Mouse (Mus musculus) forebrain, embryonic 12.5 days (tissue): Measurements from ENCODE around the gene Fiz1. TPM values are rescaled to one million over a fixed set of nuclear protein-coding genes. Genes with fewer than 3 reads are reported as not detected.

Experiments
- ATAC-seq: fragments of 200-750 bp; cut with Nextera tagmentation; 2 replicates; pipeline ENCODE4 v1.8.0; 2017; ENCODE audit warnings: moderate TSS enrichment; ENCODE audit not compliant: low FRiP score
- H3K27ac ChIP-seq: fragments of 300-500 bp; sonication (generic); 2 replicates; pipeline ENCODE4 v1.5.1; 2016; ENCODE audit warnings: mild to moderate bottlenecking
- H3K27me3 ChIP-seq: fragments of 300-500 bp; sonication (generic); 2 replicates; pipeline ENCODE4 v1.6.1; 2016; ENCODE audit warnings: mild to moderate bottlenecking
- H3K36me3 ChIP-seq: fragments of 300-500 bp; sonication (generic); replicated peaks from 2 replicates; pipeline ENCODE4 v1.6.1; 2016; ENCODE audit warnings: mild to moderate bottlenecking
- H3K4me1 ChIP-seq: fragments of 300-500 bp; sonication (generic); 2 replicates; pipeline ENCODE4 v1.6.1; 2016
- H3K4me2 ChIP-seq: fragments of 300-500 bp; sonication (generic); 2 replicates; pipeline ENCODE4 v1.6.1; 2016; ENCODE audit warnings: mild to moderate bottlenecking, moderate library complexity
- H3K4me3 ChIP-seq: fragments of 300-500 bp; sonication (generic); replicated peaks from 2 replicates; pipeline ENCODE4 v1.5.1; 2016; ENCODE audit warnings: mild to moderate bottlenecking
- H3K9ac ChIP-seq: fragments of 300-500 bp; sonication (generic); 2 replicates; pipeline ENCODE4 v1.6.1; 2016; ENCODE audit warnings: mild to moderate bottlenecking
- H3K9me3 ChIP-seq: fragments of 300-500 bp; sonication (generic); 2 replicates; pipeline ENCODE4 v1.6.1; 2016
- WGBS: fragments of 180-500 bp; shearing (Covaris S2); methylation state at CpG from one replicate; pipeline ENCODE4 v1.1.7; 2016; 5-methylcytosine and 5-hydroxymethylcytosine counted together
- polyA plus RNA-seq: library from polyadenylated mRNA; unstranded; fragments of >200 nt; fragmentation: Nextera tagmentation; extraction: Ambion mirVana; gene quantifications from 2 replicates; pipeline ENCODE4 v1.2.1, GENCODE M21; 2016

Fiz1 gene
- polyA plus RNA-seq = 64.9 and 67.3 TPM in 2 replicates

DNA sequence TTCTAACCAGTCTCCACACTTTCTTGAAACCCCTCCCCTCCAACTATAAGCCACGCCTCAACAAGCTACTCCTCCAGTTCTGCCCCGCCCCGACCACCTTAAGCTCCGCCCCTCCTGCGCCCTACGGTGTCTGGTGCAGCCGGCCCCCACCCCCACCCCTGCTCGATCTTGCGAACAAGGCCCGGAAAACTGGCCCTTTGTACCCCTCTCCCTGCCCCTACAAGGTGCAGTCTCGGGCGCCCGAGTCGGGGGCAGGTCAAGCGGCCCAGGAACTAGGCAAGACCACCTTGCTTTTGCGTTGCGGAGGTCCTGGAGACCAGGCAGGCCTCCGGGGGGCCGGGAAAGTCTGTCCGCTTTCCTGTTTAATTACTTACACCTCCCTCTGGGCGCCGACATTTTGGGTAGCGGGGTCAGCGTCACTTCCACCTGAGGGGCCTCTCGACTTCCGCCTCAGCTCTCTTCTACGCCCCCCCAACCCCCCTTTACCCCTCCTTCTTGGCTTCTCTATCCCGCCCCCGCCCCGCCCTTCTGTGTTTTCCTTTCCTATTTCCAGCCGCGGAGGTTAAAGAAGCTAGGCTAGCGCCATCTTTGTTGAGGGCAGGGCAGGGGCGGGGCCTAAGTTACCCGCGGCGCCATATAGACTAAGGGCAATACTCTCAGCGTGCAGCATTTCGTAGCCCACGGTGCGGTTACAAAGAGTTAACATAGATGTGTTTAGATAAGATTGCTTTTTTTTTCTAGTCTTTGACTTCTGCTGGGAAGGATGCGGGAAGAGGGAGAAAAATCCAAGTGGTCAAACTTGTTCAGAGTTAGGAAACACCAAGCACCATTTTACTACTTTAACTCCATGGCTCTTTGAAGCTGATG lies at the start of gene Fiz1, which contains the start of gene Zfp524:
TSS of gene Fiz1 (minus strand) at position 447 of the 867 bp plus-strand sequence.
TSS of gene Zfp524 (plus strand) at position 165 of the 867 bp plus-strand sequence.
- Histone ChIP-seq H3K4me1 (peaks cover 7% of the 10 kb centered on the region), H3K27ac (peak within 1 kb of the TSS; percentile 99), H3K36me3 (peaks cover 43% of the 10 kb centered on the region), H3K4me2 (peak within 1 kb of the TSS; percentile 60), H3K9ac (peak within 1 kb of the TSS; percentile 84), H3K9me3 (no peaks in the 10 kb centered on the region), H3K4me3 (peak within 1 kb of the TSS; percentile 71), H3K27me3 (no peaks in the 10 kb centered on the region)
- under 1% methylated on average over 41 of the region's 42 CpGs for WGBS
- ATAC-seq = peak; percentile 84

DNA sequence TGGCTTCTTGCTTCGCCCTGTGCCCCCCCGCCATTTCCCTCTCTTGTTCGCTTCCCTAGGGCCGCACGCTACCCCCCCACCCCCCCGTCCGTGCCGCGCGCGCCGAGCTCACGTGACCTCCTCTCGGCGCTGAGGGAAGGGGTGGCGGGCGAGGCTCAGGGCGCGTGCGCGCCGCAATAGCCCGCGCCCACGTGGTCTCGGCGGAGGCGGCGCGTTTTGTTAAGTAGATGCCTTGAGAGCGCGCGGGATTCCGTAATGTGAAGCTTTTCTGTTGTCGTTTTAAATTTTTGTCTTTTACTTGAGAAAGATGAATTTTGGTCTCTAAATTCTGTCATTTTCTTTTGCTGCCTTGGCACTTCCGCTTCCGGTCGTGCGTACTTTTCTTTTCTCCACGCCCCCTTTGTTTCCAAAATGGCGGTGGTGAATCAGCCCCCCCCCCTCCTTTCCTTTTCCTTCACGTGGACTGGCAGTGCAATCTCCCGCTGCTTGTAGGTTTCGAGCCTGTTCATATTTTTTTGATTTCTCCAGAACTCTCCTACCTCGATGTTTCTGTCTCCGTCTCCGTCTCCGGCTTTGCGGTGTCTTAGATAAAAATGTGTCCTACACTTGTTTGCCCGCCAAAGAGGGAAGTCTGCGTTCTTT lies 48.0 kb upstream of the Fiz1 start:
- under 1% methylated on average over 43 of the region's 51 CpGs for WGBS
- Histone ChIP-seq H3K9me3 (no peaks in the 10 kb centered on the region), H3K27ac (peak overlapping the region; percentile 99), H3K4me3 (peak overlapping the region; percentile 72), H3K27me3 (peaks cover 13% of the 10 kb centered on the region), H3K4me2 (peak overlapping the region; percentile 86), H3K9ac (peak overlapping the region; percentile 74), H3K4me1 (peaks cover 41% of the 10 kb centered on the region), H3K36me3 (peaks cover 19% of the 10 kb centered on the region)
- peak; percentile 57 for ATAC-seq

DNA sequence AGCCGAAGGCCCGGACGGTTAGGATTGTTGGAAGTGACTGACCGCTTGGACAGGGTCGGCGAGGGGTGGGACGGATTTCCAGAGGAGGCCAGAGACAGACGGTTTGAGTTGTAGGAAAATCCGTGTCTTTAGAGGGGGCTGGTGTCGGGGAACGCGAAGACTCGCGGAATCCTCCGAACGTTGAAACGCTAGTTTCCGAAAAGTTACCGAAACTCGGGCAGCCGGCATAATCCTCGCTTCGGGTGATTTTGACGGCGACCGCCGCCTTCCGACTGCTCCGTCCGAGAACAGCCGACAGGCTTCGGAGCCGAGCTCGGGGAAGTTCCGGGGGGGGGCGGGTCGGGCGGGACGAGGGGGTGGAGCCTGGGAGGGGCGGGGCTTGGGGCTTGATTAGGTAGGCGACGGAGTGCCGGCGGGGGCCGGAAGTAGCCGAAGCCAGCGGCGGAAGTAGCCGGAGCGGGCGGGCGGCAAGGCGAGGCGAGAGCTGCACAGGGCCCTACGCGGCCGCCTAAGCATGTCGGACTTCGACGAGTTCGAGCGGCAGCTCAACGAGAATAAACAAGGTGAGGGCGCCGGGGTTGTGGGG lies 47.4 kb upstream of the Fiz1 start, which contains the start of gene U2af2:
TSS of gene U2af2 (plus strand) at position 370 of the 586 bp plus-strand sequence.
- Histone ChIP-seq H3K4me1 (peaks cover 46% of the 10 kb centered on the region), H3K4me3 (peak within 1 kb of the TSS; percentile 72), H3K9ac (peak within 1 kb of the TSS; percentile 74), H3K9me3 (no peaks in the 10 kb centered on the region), H3K27me3 (peaks cover 19% of the 10 kb centered on the region), H3K27ac (peak within 1 kb of the TSS; percentile 99), H3K36me3 (peaks cover 13% of the 10 kb centered on the region), H3K4me2 (peak within 1 kb of the TSS; percentile 86)
- under 1% methylated on average over 61 of the region's 65 CpGs for WGBS
- peak; percentile 85 for ATAC-seq

DNA sequence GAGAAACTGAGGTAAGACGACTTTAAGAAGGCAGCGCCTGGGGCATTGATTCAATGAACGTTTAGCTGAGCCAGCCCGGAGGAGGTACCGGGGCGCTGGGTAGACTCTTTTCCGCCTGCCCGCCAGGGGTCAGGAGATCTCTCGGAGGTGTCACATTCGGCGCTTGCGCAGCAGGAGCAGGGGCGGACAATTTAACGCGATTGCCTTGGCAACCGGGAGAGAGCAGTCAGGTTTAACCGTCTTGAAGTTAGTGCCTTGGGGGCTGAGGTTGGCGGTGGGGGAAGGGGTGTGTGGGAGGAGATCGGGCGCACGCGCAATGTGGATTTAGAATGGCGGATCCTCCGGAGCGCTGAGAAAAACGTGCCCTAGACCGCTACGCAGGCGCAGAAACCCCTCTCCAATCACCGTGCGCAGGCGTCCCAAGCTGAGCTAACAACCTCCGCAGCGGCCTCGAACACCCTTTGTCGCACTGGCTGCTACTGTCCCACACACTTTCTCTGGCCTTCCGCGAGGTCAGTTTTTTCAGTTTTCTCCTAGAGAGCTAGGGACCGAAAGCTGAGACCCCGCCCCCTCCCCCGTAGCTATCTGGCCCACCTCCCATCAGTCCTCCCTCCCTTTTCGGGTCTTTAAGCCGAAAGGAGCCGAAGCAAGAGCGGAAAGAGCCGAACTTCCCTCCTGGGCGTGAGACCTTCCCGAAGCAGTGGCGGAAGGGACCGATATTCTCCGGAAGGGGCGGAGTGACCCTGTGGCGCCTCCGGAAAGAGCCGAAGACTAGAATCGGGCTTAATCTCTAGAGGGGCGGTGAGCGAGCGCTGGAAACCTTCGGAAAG lies 46.7 kb upstream of the Fiz1 start:
- H3K9ac ChIP-seq = peak overlapping the region; percentile 74
- H3K4me1 ChIP-seq = peaks cover 53% of the 10 kb centered on the region
- peaks cover 26% of the 10 kb centered on the region for H3K27me3 ChIP-seq
- peak; percentile 90 for ATAC-seq
- H3K9me3 ChIP-seq = no peaks in the 10 kb centered on the region
- under 1% methylated on average over 60 of the region's 60 CpGs for WGBS
- peak overlapping the region; percentile 86 for H3K4me2 ChIP-seq
- peaks cover 6% of the 10 kb centered on the region for H3K36me3 ChIP-seq
- H3K27ac ChIP-seq = peak overlapping the region; percentile 99
- peak overlapping the region; percentile 72 for H3K4me3 ChIP-seq

DNA sequence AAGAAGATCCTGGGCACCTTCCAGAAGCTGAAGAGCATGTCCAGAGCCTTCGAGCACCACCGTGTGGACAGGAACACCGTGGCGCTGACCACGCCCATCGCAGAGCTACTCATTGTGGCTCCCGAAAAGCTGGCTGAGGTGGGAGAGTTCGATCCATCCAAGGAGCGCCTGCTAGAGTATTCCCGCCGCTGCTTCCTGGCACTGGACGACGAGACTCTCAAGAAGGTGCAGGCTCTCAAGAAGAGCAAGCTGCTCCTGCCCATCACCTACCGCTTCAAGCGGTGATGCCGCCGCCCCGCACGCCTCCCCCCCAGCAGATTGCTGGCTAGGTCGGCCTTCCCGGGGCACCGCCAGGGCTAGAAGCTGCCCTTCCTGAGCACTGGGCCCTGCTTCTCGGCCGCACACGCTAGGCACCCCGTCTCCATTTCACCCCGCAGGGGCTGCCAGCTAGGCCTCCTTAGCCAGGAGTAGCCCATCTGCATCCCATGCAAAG lies 45.8 kb upstream of the Fiz1 start:
- Histone ChIP-seq H3K27ac (peak overlapping the region; percentile 99), H3K27me3 (peaks cover 35% of the 10 kb centered on the region), H3K4me2 (peak overlapping the region; percentile 86), H3K9me3 (no peaks in the 10 kb centered on the region), H3K4me1 (peaks cover 45% of the 10 kb centered on the region), H3K9ac (peak overlapping the region; percentile 74), H3K4me3 (peak overlapping the region; percentile 72), H3K36me3 (no peaks in the 10 kb centered on the region)
- peak; percentile 5; the same call in 1 of the 2 replicates for ATAC-seq
- WGBS = 3% methylated on average over 27 of the region's 27 CpGs

DNA sequence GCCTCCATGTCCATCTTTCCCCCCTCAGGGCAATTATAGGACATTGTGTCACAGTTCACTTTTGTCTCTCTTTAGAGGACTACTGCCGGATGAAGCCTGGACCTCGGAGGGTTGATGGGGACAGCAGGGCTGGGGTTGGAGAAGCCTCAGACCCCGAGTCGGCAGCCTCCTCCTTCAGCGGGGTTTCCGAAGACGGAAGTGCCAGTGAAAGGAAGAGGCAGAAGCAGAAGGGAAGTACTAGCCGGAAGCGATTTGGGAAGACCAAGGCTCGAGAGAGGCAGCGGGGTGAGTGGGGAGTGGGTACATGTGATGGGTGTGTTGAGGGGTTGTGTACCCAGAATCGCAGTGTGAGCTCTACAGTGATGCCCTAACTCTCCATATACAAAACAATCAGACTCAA lies 44.9 kb upstream of the Fiz1 start:
- WGBS = 94% methylated on average over 12 of the region's 12 CpGs
- no peak for ATAC-seq
- peak overlapping the region; percentile 86; the same call in 1 of the 2 replicates for H3K4me2 ChIP-seq
- no peak overlapping the region for H3K4me3 ChIP-seq
- H3K9me3 ChIP-seq = no peaks in the 10 kb centered on the region
- H3K4me1 ChIP-seq = peaks cover 40% of the 10 kb centered on the region
- H3K36me3 ChIP-seq = no peaks in the 10 kb centered on the region
- peak overlapping the region; percentile 74; the same call in 1 of the 2 replicates for H3K9ac ChIP-seq
- peaks cover 43% of the 10 kb centered on the region for H3K27me3 ChIP-seq
- H3K27ac ChIP-seq = peak overlapping the region; percentile 99; the same call in 1 of the 2 replicates

DNA sequence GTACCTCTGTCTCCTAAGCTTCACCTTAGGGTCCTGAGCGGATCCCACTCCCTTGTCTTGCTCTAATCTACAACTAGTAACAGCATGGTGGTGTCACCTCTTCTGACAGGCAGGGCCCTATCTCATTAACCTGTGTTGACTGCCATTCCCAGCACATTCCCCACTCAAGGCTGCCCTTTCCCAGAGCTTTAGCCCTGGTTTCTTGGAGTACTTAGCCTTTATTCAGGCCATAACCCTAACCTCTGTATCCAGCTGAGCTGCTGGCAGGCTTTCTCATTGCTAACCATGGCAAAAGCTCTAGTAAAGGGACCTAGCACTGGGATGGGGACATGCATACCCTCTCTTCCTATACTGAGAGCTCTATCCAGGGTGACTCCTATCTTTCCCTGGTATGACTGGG lies 44.1 kb upstream of the Fiz1 start:
- Histone ChIP-seq H3K27me3 (peaks cover 51% of the 10 kb centered on the region), H3K36me3 (no peaks in the 10 kb centered on the region), H3K9me3 (no peaks in the 10 kb centered on the region), H3K9ac (no peak overlapping the region), H3K4me2 (no peak overlapping the region), H3K4me3 (no peak overlapping the region), H3K4me1 (peaks cover 38% of the 10 kb centered on the region), H3K27ac (no peak overlapping the region)
- ATAC-seq = no peak
- WGBS = 91% methylated on average over 1 of the region's 1 CpGs

DNA sequence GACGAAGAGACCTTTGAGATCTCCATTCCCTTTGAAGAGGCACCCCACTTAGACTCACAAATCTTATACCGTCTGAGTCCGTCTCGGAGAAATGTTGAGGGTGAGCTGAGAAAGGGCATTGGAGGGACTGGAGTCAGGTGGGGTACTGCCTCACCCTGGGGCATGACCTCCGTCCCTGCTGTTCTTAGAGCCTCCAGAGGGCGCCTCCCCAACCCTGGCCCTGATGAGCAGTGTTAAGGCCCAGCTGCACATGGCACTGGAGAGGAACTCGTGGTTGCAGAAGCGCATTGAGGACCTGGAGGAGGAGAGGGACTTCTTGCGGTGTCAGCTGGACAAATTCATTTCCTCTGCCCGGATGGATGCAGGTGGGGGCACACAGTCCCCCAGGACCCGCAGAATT lies 43.3 kb upstream of the Fiz1 start:
- 28% methylated on average over 11 of the region's 11 CpGs for WGBS
- Histone ChIP-seq H3K4me1 (peaks cover 40% of the 10 kb centered on the region), H3K27me3 (peaks cover 59% of the 10 kb centered on the region), H3K4me3 (no peak overlapping the region), H3K9me3 (no peaks in the 10 kb centered on the region), H3K4me2 (peak overlapping the region; percentile 70; the same call in 1 of the 2 replicates), H3K9ac (no peak overlapping the region), H3K36me3 (no peaks in the 10 kb centered on the region), H3K27ac (no peak overlapping the region)
- no peak for ATAC-seq

DNA sequence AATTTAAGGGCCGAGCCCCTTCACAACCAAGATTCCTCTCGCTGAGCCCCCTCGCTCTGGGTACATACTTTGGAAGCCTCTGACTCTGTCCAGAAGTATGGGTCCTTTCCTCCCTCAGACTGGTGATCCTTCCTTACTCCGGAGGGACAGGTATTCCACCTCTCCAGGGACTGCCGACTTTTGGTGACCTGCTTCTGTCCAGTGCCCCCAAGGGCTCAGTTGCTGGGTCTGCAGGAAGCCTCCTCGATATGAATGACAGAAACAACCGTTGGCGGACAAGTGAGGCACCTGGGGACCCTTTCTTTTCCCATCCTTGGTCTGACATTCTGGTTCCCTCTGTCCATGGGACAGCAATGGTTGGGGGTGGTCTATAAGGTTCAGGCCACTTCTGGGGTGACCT lies 42.9 kb upstream of the Fiz1 start:
- H3K27me3 ChIP-seq = peaks cover 64% of the 10 kb centered on the region
- H3K27ac ChIP-seq = no peak overlapping the region
- no peaks in the 10 kb centered on the region for H3K9me3 ChIP-seq
- H3K36me3 ChIP-seq = no peaks in the 10 kb centered on the region
- H3K4me1 ChIP-seq = peaks cover 44% of the 10 kb centered on the region
- H3K4me3 ChIP-seq = peak overlapping the region; percentile 48
- peak overlapping the region; percentile 71; the same call in 1 of the 2 replicates for H3K9ac ChIP-seq
- peak overlapping the region; percentile 70 for H3K4me2 ChIP-seq
- 38% methylated on average over 8 of the region's 8 CpGs for WGBS
- no peak for ATAC-seq

DNA sequence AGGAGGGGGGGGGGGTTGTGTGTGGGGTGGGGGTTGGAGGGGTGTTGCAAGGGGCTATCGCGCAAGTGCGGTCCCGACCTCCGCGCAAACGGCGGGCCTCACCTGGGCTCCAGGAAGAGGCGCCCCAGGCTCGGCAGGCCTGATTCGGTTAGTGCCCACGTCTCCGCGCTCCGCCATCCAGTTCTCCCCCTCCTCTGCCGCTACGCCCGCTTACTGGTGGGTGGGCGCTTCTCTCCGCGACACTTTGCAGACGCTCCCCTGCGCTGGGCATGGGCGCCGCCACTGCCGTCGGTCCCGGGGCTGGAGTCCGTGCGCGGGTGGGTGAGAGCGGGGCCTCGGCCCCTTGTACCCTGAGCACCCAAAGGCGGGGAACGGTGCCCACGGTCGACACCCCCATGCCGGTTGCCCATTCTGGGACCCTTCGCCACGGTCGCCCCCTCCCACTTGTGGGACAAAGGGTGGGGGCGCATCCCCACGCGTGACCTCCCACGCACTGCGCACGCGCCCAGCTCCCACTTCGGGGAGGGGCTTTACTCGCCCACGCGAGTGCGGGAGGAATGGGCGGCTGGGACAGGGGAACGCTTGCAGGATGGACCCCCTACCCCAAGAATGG lies 42.3 kb upstream of the Fiz1 start:
- peak overlapping the region; percentile 71 for H3K9ac ChIP-seq
- 2% methylated on average over 49 of the region's 55 CpGs for WGBS
- H3K4me2 ChIP-seq = peak overlapping the region; percentile 70
- H3K4me3 ChIP-seq = peak overlapping the region; percentile 48
- H3K4me1 ChIP-seq = peaks cover 50% of the 10 kb centered on the region
- no peaks in the 10 kb centered on the region for H3K9me3 ChIP-seq
- no peak overlapping the region for H3K27ac ChIP-seq
- no peak for ATAC-seq
- peaks cover 70% of the 10 kb centered on the region for H3K27me3 ChIP-seq
- no peaks in the 10 kb centered on the region for H3K36me3 ChIP-seq
